Mouse (Mus musculus) liver, embryonic 16.5 days (tissue): ENCODE data around the gene Btf3l4. TPM values are rescaled to one million over a fixed set of nuclear protein-coding genes. Genes with fewer than 3 reads are reported as not detected.

Experiments used
- polyA plus RNA-seq: library from polyadenylated mRNA; unstranded; fragments of >200 nt; fragmentation: Nextera tagmentation; extraction: Ambion mirVana; gene quantifications from 2 replicates; pipeline ENCODE4 v1.2.1, GENCODE M21; 2015

The Btf3l4 gene
- polyA plus RNA-seq, 1 experiment from 2014 or later: 36.8 TPM

Other genes with a start within 250 kb of the Btf3l4 start
- 8.1 and 9.1 TPM in 2 replicates for gene Cc2d1b, start 213.7 kb downstream of the Btf3l4 start, polyA plus RNA-seq
- 0.06 and 0.11 TPM in 2 replicates for gene 3110021N24Rik, start 114.0 kb downstream of the Btf3l4 start, polyA plus RNA-seq
- 0.29 and 0.38 TPM in 2 replicates for gene Zfyve9, start 52.8 kb downstream of the Btf3l4 start, polyA plus RNA-seq
- 27.5 and 27.8 TPM in 2 replicates for gene Txndc12, start 987 bp upstream of the Btf3l4 start, polyA plus RNA-seq
- gene Kti12, start 14.2 kb upstream of the Btf3l4 start, polyA plus RNA-seq: 29.0 and 31.2 TPM in 2 replicates
- 0.11 and 0.16 TPM in 2 replicates for gene A730015C16Rik, start 15.0 kb upstream of the Btf3l4 start, polyA plus RNA-seq
- 2.5 TPM in 2 replicates for gene Rab3b, start 45.4 kb upstream of the Btf3l4 start, polyA plus RNA-seq
- 33.5 and 33.8 TPM in 2 replicates for gene Nrd1, start 167.0 kb upstream of the Btf3l4 start, polyA plus RNA-seq